Mouse (Mus musculus): ENCODE measurements around the gene Foxn3. TPM values are rescaled to one million over a fixed set of nuclear protein-coding genes. Genes with fewer than 3 reads are reported as not detected.

The Foxn3 gene
- total and polyA plus RNA-seq, 3 experiments: 9.7 to 26.8 (median 11.0) TPM

GRCm38 (mm10) chr12:99392944-99393866, 170.2 kb downstream of the Foxn3 start (continued):
- peak; percentile 54; the same call in 1 of the 2 replicates for TF ChIP-seq USF2 (conservative IDR thresholded peaks at IDR 0.05; ENCODE audit: low read depth, low read length)

- H3K4me2 ChIP-seq (ENCODE audit: insufficient read depth, low read depth, poor library complexity, severe bottlenecking): peak overlapping the region; percentile 84
- H3K9ac ChIP-seq (ENCODE audit: insufficient read depth, low read depth): peak overlapping the region; percentile 69
- H3K36me3 ChIP-seq (replicated peaks in 1 of 2; ENCODE audit: control insufficient read depth in 1 of 2, insufficient read depth in 1 of 2, low read length in 1 of 2): peaks cover 11 to 20% of the 10 kb centered on the region in 2 experiments
- in situ Hi-C loops (cut with MboI; ENCODE audit: low pct_ligation_motif_present, low pct_unique_long_range_greater_than_20kb, low sequenced_read_pairs) (loop anchor here (10.0 kb wide), 2 partner anchors 153 to 297 kb away; no protein-coding TSS in a partner anchor), dilution Hi-C loops (cut with MboI; ENCODE audit: extremely low pct_ligation_motif_present, extremely low pct_unique_long_range_greater_than_20kb, low sequenced_read_pairs) (no loop called here)
- no peaks in the 10 kb centered on the region for H3K27me3 ChIP-seq (replicated peaks)
- no peaks in the 10 kb centered on the region for H3K9me3 ChIP-seq (replicated peaks; ENCODE audit: low read length)
- H3K4me1 ChIP-seq (ENCODE audit: control insufficient read depth in 1 of 2, insufficient read depth in 2 of 2): peaks cover 4 to 24% of the 10 kb centered on the region in 2 experiments; a peak in 3 of 4 replicates
- TF ChIP-seq ELF1 (IDR thresholded peaks at IDR 0.05; ENCODE audit: low read depth, low read length) (peak; percentile 33; the same call in 1 of the 2 replicates), MXI1 (IDR thresholded peaks at IDR 0.05; ENCODE audit: low read depth, low read length) (peak; percentile 95), NELFE (IDR thresholded peaks at IDR 0.05; ENCODE audit: low read depth, low read length) (0 out of 2 replicates have a peak, but pooled peaks have one; percentile 18), SIN3A (IDR thresholded peaks at IDR 0.05; ENCODE audit: low read length) (peak; percentile 97), POLR2A (IDR thresholded peaks at IDR 0.05; ENCODE audit: low read depth, low read length) (no peak), RCOR1 (conservative IDR thresholded peaks at IDR 0.05; ENCODE audit: low read depth, low read length) (no peak), MYC (IDR thresholded peaks at IDR 0.05; ENCODE audit: low read depth, low read length) (0 out of 2 replicates have a peak, but pooled peaks have one; percentile 23), BHLHE40 (IDR thresholded peaks at IDR 0.05; ENCODE audit: low read depth, low read length) (peak; percentile 60; the same call in 1 of the 2 replicates), MAX (IDR thresholded peaks at IDR 0.05; ENCODE audit: low read length) (peak; percentile 10; the same call in 1 of the 2 replicates), NRF1 (IDR thresholded peaks at IDR 0.05; ENCODE audit: low read depth, low read length) (peak; percentile 92)
- H3K27ac ChIP-seq (ENCODE audit: insufficient read depth, low read depth): peak overlapping the region; percentile 45
- H3K79me2 ChIP-seq (replicated peaks; ENCODE audit: control insufficient read depth, extremely low read depth, insufficient read depth, poor library complexity, severe bottlenecking): 0 out of 2 replicates have a peak, but pooled peaks cover 8% of the 10 kb centered on the region
- H3K4me3 ChIP-seq (replicated peaks in 1 of 3; ENCODE audit: low read depth in 2 of 3, low read length in 2 of 3, poor library complexity in 1 of 3): peak overlapping the region; percentile 64 to 94 (median 89)
- peak; percentile 97 for DNase-seq (ENCODE audit: extremely low read depth)
Observed at GRCm38 (mm10) chr12:99391942-99392880, 171.2 kb downstream of the Foxn3 start.

- no peak overlapping the region for H3K27ac ChIP-seq (ENCODE audit: insufficient read depth, low read depth)
- DNase-seq (ENCODE audit: extremely low read depth): no peak
- H3K9ac ChIP-seq (ENCODE audit: insufficient read depth, low read depth): no peak overlapping the region
- H3K9me3 ChIP-seq (replicated peaks; ENCODE audit: low read length): no peaks in the 10 kb centered on the region
- no peak for TF ChIP-seq GABPA (IDR thresholded peaks at IDR 0.05; ENCODE audit: insufficient replicate concordance, low read depth, low read length)
- no peak for TF ChIP-seq CHD1 (IDR thresholded peaks at IDR 0.05; ENCODE audit: low read depth, low read length)
- no peaks in the 10 kb centered on the region for H3K27me3 ChIP-seq (replicated peaks)
- peaks cover 16 to 36% of the 10 kb centered on the region in 2 experiments for H3K36me3 ChIP-seq (replicated peaks in 1 of 2; ENCODE audit: control insufficient read depth in 1 of 2, insufficient read depth in 1 of 2, low read length in 1 of 2)
- no peak overlapping the region for H3K4me3 ChIP-seq (replicated peaks in 1 of 3; ENCODE audit: low read depth in 2 of 3, low read length in 2 of 3, poor library complexity in 1 of 3)
- H3K4me2 ChIP-seq (ENCODE audit: insufficient read depth, low read depth, poor library complexity, severe bottlenecking): no peak overlapping the region
- dilution Hi-C loops (cut with MboI; ENCODE audit: extremely low pct_ligation_motif_present, extremely low pct_unique_long_range_greater_than_20kb, low sequenced_read_pairs) (no loop called here), in situ Hi-C loops (cut with MboI; ENCODE audit: low pct_ligation_motif_present, low pct_unique_long_range_greater_than_20kb, low sequenced_read_pairs) (loop anchor here (10.0 kb wide), 2 partner anchors 154 to 296 kb away; no protein-coding TSS in a partner anchor)
- peaks cover 9 to 42% of the 10 kb centered on the region in 2 experiments for H3K4me1 ChIP-seq (ENCODE audit: control insufficient read depth in 1 of 2, insufficient read depth in 2 of 2)
- H3K79me2 ChIP-seq (replicated peaks; ENCODE audit: control insufficient read depth, extremely low read depth, insufficient read depth, poor library complexity, severe bottlenecking): peaks cover 8% of the 10 kb centered on the region; the same call in 1 of the 2 replicates
Observed at GRCm38 (mm10) chr12:99390429-99390828, 173.0 kb downstream of the Foxn3 start.

All from CH12.LX (cell line).